Mouse (Mus musculus): ENCODE results near the gene Adamts1.

GRCm38 (mm10) chr16:85801252-85801651, 1.7 kb downstream of the Adamts1 start:
- TF ChIP-seq USF1 (IDR thresholded peaks at IDR 0.05; ENCODE audit: low read depth), result no peak
- TF ChIP-seq MAX (IDR thresholded peaks at IDR 0.05; ENCODE audit: low read depth), result no peak
- peak; percentile 38 for TF ChIP-seq POLR2A (IDR thresholded peaks at IDR 0.05; ENCODE audit: insufficient read length, low read depth)
- TF ChIP-seq TCF3 (IDR thresholded peaks at IDR 0.05; ENCODE audit: insufficient read length, low read depth), result no peak
- TF ChIP-seq REST (IDR thresholded peaks at IDR 0.05; ENCODE audit: insufficient read depth, insufficient read length), result no peak
- peak; percentile 54 for TF ChIP-seq E2F4 (IDR thresholded peaks at IDR 0.05; ENCODE audit: insufficient read depth)
- no peak for TF ChIP-seq TCF12 (IDR thresholded peaks at IDR 0.05; ENCODE audit: insufficient read depth, poor library complexity, severe bottlenecking)
- TF ChIP-seq POLR2AphosphoS2 (IDR thresholded peaks at IDR 0.05; ENCODE audit: insufficient read length, low read depth), result peak; percentile 75
